Mouse (Mus musculus) left cerebral cortex, postnatal 36 days (tissue): ENCODE data around the gene Celf1. TPM values are rescaled to one million over a fixed set of nuclear protein-coding genes. Genes with fewer than 3 reads are reported as not detected.

ENCODE experiments used
- total RNA-seq, 2 experiments: library from RNA; stranded (reverse); gene quantifications; 2 replicates each; pipeline ENCODE4 v1.2.3; 2021

Gene Celf1
- total RNA-seq, 2 experiments from 2014 or later = 145 to 163 TPM

Other genes starting within 250 kb of the Celf1 start
- 10 to 100 TPM; 47.1 to 68.6 TPM for gene Fnbp4, start 195.0 kb upstream of the Celf1 start, total RNA-seq
- gene Agbl2, start 157.7 kb upstream of the Celf1 start, total RNA-seq = under 1 TPM; 0.37 to 0.82 TPM
- gene Mtch2, start 93.2 kb upstream of the Celf1 start, total RNA-seq = 100 to 1,000 TPM in 1 of 2 experiments, 10 to 100 TPM in 1; 97.5 to 124 TPM
- 100 to 1,000 TPM; 279 to 315 TPM for gene C1qtnf4, start 54.5 kb upstream of the Celf1 start, total RNA-seq
- gene Kbtbd4, start 35.6 kb upstream of the Celf1 start, total RNA-seq = 10 to 100 TPM; 39.6 to 39.8 TPM
- 100 to 1,000 TPM; 229 to 240 TPM for gene Ndufs3, start 35.6 kb upstream of the Celf1 start, total RNA-seq
- gene Rapsn, start 95.2 kb downstream of the Celf1 start, total RNA-seq = under 1 TPM; 0.47 to 0.54 TPM
- 100 to 1,000 TPM; 206 to 234 TPM for gene Psmc3, start 113.6 kb downstream of the Celf1 start, total RNA-seq
- 10 to 100 TPM; 27.6 to 36.6 TPM for gene Slc39a13, start 130.0 kb downstream of the Celf1 start, total RNA-seq
- gene Spi1, start 142.0 kb downstream of the Celf1 start, total RNA-seq = 1 to 10 TPM; 4.1 to 5.5 TPM
- under 1 TPM; 0.41 to 0.81 TPM for gene Mybpc3, start 177.8 kb downstream of the Celf1 start, total RNA-seq
- gene Madd, start 243.5 kb downstream of the Celf1 start, total RNA-seq = 100 to 1,000 TPM; 227 to 230 TPM